Mouse (Mus musculus): ENCODE data around the gene Zdhhc19. TPM values are rescaled to one million over a fixed set of nuclear protein-coding genes. Genes with fewer than 3 reads are reported as not detected.

Zdhhc19 gene
- total RNA-seq, 2 experiments from 2014 or later, result not detected

DNA sequence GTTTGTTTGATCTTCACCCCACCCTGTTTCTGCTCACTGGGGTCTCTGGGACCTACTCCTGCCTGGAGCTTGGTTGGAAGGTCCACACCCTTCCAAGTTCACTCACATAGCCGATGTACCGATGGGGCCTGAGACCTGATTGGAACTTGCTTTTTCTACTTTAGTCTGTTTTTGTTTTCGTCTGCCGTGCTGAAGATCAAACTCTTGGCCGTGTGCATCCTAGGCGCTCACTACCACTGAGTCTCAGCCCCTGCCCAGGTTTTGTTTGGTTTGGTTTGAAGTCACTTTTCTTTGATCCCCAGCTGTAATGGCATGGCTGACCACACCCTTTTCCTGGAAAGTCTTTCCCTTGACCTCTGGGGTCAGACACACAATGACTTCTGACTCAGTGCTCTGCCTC lies 17.3 kb downstream of the Zdhhc19 start:
- DNase-seq (ENCODE audit: low spot score in 2 of 2), result no peak

- no peak for DNase-seq (ENCODE audit: low spot score in 2 of 2)
These were observed 17.9 kb downstream of the Zdhhc19 start for GRCm38 (mm10) chr16:32513948-32514347.

- no peak for DNase-seq (ENCODE audit: low spot score in 2 of 2)
These were observed 20.2 kb downstream of the Zdhhc19 start for GRCm38 (mm10) chr16:32516006-32516962.

DNA sequence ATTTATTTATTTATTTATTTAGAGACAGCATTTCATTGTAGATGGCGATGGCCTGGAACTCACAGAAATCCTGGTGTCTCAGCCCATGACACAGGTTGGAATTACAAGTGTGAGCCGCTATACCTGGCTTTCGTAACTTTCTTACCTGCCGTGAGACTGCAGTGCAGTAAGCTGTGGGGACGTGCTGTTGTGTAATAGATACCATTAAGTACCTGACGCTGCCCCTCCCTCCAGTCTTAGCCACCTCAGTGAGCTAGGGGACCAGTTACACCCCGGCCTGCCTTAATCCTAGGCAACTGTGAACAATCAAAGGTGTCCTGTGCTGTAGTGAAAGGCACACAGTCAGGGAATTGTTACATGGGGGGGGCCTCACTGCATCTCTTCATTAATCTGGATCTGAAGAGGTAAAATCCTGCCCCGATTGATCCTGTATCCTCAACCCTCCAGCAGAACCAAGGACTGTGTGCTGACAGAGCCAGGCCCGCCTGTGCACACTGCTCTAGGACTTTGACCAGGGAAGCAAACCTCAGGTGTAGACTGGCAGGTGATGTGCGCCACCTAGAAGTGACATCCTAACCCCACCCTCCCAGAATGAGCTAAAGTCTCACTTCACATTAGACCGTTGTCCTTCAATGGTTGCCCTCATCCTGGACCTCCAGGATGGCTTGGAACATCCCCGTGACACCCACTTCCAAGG lies 21.9 kb downstream of the Zdhhc19 start:
- DNase-seq (ENCODE audit: low spot score in 2 of 2), result no peak

DNA sequence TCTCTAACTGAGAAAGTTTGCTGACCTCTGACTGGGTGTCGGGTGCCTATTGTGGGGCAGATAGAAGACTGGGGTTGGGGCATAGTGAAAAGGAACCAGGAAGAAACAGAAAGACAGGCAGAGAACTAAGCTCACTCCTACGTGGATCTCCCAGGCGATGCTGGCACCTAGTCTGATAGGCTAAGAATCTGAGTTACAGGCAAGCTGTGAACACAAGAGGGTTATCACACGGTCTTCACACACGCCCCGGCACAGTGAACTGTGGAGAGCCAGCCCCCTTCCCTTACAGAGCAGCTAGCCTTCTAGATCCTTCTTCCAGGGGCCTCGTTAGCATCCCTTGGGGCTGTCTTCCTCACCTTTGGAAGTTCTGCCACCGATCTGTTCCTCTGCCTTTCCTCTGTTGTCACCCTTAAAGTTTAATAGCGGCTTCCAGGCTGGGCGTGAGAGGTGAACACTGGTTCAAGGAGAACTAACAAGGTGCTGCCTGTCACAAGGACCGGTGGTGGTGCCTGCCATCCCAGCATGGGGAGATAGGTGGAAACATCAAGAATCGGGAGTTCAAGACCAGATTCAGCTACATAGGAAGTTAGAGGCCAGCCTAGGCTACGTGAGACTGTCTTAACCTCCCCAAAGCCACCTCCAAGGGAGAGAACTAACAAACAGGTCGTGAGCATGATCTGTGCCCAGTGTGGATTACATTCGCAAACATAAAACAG lies 23.7 kb downstream of the Zdhhc19 start:
- no peak for DNase-seq (ENCODE audit: low spot score in 2 of 2)

DNA sequence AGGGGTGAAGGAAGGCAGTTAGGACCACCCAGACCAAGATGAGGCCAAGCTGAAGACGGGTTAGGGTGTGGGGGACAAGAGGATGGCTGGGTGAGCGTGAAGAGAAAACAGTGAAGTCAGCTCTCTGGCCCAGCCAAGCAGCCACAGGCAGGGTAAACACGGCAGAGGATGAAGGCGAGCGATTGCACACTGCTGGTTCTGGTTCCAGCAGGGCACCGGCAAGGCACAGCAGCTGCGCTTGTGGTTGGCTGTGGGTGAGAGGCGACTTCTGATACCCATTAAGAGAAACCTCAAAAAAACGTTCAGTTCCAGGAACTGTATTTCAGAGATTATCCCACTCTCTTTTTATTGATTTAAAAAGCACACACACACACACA lies 24.3 kb downstream of the Zdhhc19 start:
- DNase-seq (ENCODE audit: low spot score in 2 of 2), result no peak

DNA sequence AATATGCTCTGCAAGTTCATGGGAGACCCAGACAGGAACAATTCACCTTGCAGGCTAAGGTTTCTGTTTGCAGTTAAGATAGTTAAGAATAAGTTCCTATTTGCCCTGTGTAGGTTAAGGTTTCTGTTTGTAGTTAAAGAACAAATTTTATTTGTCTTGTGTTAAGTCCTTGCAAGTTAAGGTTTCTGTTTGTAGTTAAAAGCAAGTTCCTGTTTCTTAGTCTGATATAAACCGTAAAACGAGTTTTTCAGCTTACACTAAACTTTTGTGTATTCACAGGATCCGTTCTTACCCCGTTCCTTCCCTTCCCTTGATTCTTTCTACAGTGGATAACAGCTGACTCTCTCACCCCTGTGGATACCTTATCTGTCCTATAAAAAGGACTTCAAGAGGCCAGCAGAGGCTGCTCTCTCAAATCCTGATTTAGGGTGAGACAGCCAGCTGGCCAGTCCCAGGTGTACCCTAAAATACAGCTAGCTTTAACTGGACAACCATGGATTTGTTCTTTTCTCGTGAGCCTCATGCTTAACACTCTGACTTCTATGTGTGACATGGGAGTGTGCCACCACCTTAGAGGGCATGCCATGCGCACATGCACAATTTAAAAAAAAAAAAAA lies 26.6 kb downstream of the Zdhhc19 start:
- DNase-seq (ENCODE audit: low spot score in 2 of 2), result no peak

DNA sequence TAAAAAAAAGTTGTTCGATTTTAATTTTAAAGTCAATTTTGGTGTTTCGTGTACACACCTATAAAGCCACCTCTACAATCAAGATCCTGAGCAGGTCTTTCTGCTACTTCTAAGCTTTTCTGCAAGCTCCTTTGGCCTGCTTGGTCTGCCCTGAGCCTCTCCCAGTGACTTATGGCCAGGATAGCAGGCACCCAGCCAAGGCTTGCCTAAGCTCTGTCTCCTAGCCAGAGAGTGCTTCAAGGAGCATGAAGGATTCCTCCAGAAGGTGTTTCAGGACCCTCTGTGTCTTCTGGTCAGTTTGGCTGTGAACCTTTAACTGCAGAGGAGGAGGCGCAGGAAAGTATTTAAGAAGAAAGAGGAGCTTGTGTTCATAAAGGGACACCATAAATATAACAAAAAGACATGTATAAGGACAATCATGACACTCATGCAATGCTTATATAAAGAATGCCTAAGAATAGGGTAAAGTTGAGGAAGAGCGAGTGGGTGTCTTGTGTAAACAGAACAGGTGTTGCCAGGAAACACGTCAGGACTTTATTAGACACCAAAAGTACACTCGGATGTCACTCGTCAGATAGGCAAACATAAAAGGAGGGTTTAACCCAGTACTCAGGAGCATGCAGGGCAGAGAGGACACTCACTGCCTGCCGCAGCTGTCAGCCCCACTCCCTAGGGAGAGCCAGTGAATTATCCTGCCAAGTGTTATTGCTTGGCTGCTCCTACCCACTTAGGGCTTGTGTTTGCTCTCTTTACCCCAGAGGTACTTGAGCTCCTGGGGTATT lies 27.6 kb downstream of the Zdhhc19 start:
- peak in 1 of 2 experiments; percentile 32 for DNase-seq (ENCODE audit: low spot score in 2 of 2)

DNA sequence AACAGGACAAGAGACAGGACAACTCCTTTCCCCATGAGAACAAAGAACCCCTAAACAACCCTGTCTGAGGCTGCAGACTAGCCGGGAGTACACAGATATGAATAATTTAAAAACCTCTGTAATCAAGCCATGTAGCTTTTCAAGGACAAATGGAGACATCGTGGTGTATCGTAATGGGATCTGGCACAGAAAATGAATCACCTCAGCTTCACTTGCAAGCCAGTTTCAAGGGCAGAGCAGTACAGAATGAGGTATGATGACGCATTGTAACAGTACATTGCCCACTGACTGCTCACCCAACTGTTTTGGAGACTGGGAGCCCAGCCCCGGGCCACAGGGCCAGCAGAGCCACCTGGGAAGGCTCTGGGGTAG lies 28.2 kb downstream of the Zdhhc19 start:
- no peak for DNase-seq (ENCODE audit: low spot score in 2 of 2)

- DNase-seq (ENCODE audit: low spot score in 2 of 2), result no peak
These were observed 30.8 kb downstream of the Zdhhc19 start for GRCm38 (mm10) chr16:32526906-32527305.

GRCm38 (mm10) chr16:32532878-32533826 lies 37.1 kb downstream of the Zdhhc19 start:
- no peak for DNase-seq (ENCODE audit: low spot score in 2 of 2)

GRCm38 (mm10) chr16:32535157-32535751 lies 39.2 kb downstream of the Zdhhc19 start:
- no peak for DNase-seq (ENCODE audit: low spot score in 2 of 2)

DNA sequence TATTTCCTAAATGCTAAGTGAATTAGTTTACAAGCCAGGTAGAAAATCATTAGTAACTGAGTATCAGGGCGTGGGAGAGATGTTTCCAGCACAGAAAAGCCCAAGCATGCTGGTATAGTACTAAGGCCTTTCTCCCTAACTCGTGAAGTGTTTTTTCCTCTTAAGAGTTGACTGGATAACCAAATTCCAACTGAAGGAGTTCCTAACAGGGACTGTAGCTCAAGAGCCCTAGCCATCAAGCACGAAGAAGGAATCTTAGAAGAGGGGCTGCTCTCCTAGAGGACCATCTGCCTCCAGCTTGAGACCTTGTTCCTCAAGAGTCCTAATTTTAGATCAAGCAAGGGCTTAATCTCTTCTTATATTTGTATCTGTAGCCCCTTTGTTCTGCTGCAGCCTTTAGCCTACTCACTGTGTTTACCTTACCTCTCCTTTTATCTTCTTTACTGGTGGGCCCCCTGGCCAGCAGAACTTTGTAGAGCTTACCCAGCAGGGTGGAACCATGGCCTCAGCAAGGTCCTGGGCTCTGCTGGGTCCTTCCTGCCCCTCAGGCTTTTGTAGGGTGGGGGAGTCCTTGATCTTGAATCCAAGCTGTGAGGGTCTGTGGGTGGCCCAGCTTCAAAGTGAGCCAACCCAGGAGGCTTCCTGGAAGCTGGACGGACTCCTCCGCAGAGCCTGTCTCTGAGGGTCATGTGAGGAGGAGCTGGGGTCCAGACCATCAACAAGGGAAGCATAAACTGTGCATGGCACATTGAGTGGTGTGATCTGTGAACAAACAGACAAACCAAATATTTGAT lies 42.0 kb downstream of the Zdhhc19 start:
- DNase-seq (ENCODE audit: low spot score in 2 of 2), result no peak

DNA sequence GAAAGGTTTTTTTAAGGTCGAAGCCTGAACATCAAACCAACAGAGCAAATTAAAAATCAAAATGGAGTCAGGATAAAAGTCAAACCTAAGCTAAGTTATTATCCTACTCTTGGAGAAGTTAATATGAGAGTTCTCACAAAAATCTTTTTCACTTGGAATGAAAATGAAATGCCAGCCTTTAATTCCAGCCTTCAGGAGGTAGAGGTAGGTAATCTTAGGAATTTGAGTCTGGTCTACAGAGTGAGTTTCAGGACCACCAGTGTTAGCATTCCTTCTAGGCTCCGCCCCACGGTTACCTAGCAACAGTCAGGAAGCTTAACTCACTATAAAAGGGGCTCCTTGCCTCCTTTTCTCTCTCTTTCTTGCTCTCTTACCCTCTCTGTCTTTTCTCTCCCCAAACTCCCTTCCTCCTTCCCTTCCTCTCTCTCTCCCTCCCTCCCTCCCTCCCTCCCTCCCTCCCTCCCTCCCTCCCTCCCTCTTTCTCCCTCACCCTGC lies 42.7 kb downstream of the Zdhhc19 start:
- no peak for DNase-seq (ENCODE audit: low spot score in 2 of 2)

GRCm38 (mm10) chr16:32541338-32542179 lies 45.5 kb downstream of the Zdhhc19 start:
- no peak for DNase-seq (ENCODE audit: low spot score in 2 of 2)

DNA sequence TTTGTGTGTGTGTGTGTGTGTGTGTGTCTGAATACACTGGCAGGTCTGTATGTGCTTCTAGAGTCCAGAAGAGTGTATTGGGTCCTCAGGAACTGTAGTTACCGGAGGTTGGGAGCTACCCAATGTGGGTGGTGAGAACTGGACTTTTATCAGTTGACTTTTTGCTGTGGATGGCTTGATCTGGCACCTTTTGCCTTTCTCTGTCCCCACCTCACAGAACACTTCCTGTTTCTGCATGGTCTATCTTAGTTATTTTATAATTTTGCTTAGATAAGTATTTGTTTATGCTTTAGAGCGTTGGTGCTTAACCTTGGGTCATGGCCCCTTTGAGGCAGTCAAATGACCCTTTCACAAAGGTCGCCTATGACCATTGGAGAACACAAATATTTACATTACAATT lies 47.4 kb downstream of the Zdhhc19 start:
- DNase-seq (ENCODE audit: low spot score in 2 of 2), result no peak
